Mouse (Mus musculus): ENCODE measurements around the gene Pax2. TPM values are rescaled to one million over a fixed set of nuclear protein-coding genes. Genes with fewer than 3 reads are reported as not detected.

Gene Pax2
- polyA plus RNA-seq, 1 experiment from 2014 or later = not detected

GRCm38 (mm10) chr19:44823657-44824056 is 67.8 kb downstream of the Pax2 start:
- Histone ChIP-seq H3K9me3 (replicated peaks; ENCODE audit: control insufficient read depth, low read length) (no peaks in the 10 kb centered on the region), H3K9ac (ENCODE audit: low read length) (no peak overlapping the region), H3K4me1 (ENCODE audit: control insufficient read depth, insufficient read depth, low read length) (peaks cover 4% of the 10 kb centered on the region; the same call in 1 of the 2 replicates), H3K4me2 (ENCODE audit: low read depth, low read length) (no peak overlapping the region), H3K27me3 (ENCODE audit: control insufficient read depth, insufficient read depth, low read length) (peaks cover 7% of the 10 kb centered on the region; the same call in 1 of the 2 replicates), H3K27ac (ENCODE audit: low read length) (no peak overlapping the region), H3K4me3 (replicated peaks; ENCODE audit: low read length) (no peak overlapping the region), H3K36me3 (ENCODE audit: control insufficient read depth, insufficient read depth, low read length) (no peaks in the 10 kb centered on the region)
- ATAC-seq (ENCODE audit: insufficient read depth, low FRiP score) = no peak
- 35% methylated on average over 3 of the region's 3 CpGs for WGBS

GRCm38 (mm10) chr19:44825216-44825768 is 69.4 kb downstream of the Pax2 start:
- ATAC-seq (ENCODE audit: insufficient read depth, low FRiP score) = no peak
- no peak overlapping the region; the same call in 1 of the 2 replicates for H3K4me2 ChIP-seq (ENCODE audit: low read depth, low read length)
- 16% methylated on average over 11 of the region's 11 CpGs for WGBS
- no peak overlapping the region for H3K4me3 ChIP-seq (replicated peaks; ENCODE audit: low read length)
- H3K27me3 ChIP-seq (ENCODE audit: control insufficient read depth, insufficient read depth, low read length) = peaks cover 7% of the 10 kb centered on the region; the same call in 1 of the 2 replicates
- peaks cover 4% of the 10 kb centered on the region; the same call in 1 of the 2 replicates for H3K4me1 ChIP-seq (ENCODE audit: control insufficient read depth, insufficient read depth, low read length)
- no peak overlapping the region for H3K9ac ChIP-seq (ENCODE audit: low read length)
- H3K9me3 ChIP-seq (replicated peaks; ENCODE audit: control insufficient read depth, low read length) = no peaks in the 10 kb centered on the region
- H3K27ac ChIP-seq (ENCODE audit: low read length) = no peak overlapping the region
- no peaks in the 10 kb centered on the region for H3K36me3 ChIP-seq (ENCODE audit: control insufficient read depth, insufficient read depth, low read length)

- 21% methylated on average over 4 of the region's 4 CpGs for WGBS
- Histone ChIP-seq H3K4me2 (ENCODE audit: low read depth, low read length) (no peak overlapping the region), H3K4me3 (replicated peaks; ENCODE audit: low read length) (no peak overlapping the region), H3K27me3 (ENCODE audit: control insufficient read depth, insufficient read depth, low read length) (peaks cover 7% of the 10 kb centered on the region; the same call in 1 of the 2 replicates), H3K4me1 (ENCODE audit: control insufficient read depth, insufficient read depth, low read length) (peaks cover 4% of the 10 kb centered on the region; the same call in 1 of the 2 replicates), H3K27ac (ENCODE audit: low read length) (no peak overlapping the region), H3K9me3 (replicated peaks; ENCODE audit: control insufficient read depth, low read length) (no peaks in the 10 kb centered on the region), H3K36me3 (ENCODE audit: control insufficient read depth, insufficient read depth, low read length) (no peaks in the 10 kb centered on the region), H3K9ac (ENCODE audit: low read length) (no peak overlapping the region)
- no peak for ATAC-seq (ENCODE audit: insufficient read depth, low FRiP score)
Observed at GRCm38 (mm10) chr19:44825819-44826218, 70.0 kb downstream of the Pax2 start.

- no peak overlapping the region for H3K4me3 ChIP-seq (replicated peaks; ENCODE audit: low read length)
- no peak overlapping the region for H3K4me2 ChIP-seq (ENCODE audit: low read depth, low read length)
- ATAC-seq (ENCODE audit: insufficient read depth, low FRiP score) = no peak
- H3K9ac ChIP-seq (ENCODE audit: low read length) = no peak overlapping the region
- H3K36me3 ChIP-seq (ENCODE audit: control insufficient read depth, insufficient read depth, low read length) = no peaks in the 10 kb centered on the region
- H3K4me1 ChIP-seq (ENCODE audit: control insufficient read depth, insufficient read depth, low read length) = peaks cover 23% of the 10 kb centered on the region
- peaks cover 71% of the 10 kb centered on the region for H3K27me3 ChIP-seq (ENCODE audit: control insufficient read depth, insufficient read depth, low read length)
- no peak overlapping the region for H3K27ac ChIP-seq (ENCODE audit: low read length)
- H3K9me3 ChIP-seq (replicated peaks; ENCODE audit: control insufficient read depth, low read length) = no peaks in the 10 kb centered on the region; the same call in 1 of the 2 replicates
- 50% methylated on average over 1 of the region's 1 CpGs for WGBS
Observed at GRCm38 (mm10) chr19:44833391-44833790, 77.5 kb downstream of the Pax2 start.

DNA sequence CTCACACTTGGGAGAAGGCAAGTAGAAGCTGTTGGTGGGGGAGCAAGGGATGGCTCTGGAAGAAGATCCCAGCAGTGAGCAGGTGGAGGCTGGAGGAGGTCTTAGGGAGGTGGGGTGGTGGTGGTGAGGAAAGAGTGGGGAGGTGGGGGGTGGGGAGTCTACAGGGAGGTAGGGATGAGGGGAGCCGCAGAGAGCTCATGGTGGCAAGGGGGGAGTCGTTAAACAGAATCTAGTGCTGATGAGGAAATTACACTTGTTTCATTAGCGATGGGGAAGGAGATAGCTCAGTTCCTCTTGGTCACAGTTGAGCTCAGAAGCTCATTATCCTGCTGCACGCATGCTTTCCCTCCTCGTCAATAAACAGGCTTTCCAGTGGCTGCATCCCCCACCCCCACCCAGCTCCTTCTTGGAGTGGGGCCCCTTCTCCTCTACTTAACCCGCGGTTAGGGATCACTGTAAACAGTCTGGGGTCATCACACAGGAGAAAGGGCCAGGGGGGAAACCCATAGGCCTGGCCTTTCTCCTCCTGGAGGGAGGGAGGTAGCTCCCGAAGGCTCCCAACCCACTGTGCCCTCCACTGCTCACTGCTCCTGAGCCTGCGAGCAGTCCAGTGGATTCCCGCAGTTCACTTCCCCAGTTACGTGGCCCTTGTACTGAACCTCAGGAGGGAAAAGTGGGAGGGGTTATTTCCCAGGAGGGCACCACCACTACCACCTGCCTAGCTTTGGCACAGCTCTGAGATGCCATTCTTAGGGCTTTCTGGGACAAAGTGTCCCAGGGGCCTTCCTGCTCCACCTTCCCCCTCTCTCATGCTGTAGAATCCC is 78.6 kb downstream of the Pax2 start:
- no peak overlapping the region for H3K27ac ChIP-seq (ENCODE audit: low read length)
- H3K4me2 ChIP-seq (ENCODE audit: low read depth, low read length) = no peak overlapping the region
- WGBS = 11% methylated on average over 11 of the region's 11 CpGs
- no peak overlapping the region for H3K9ac ChIP-seq (ENCODE audit: low read length)
- peaks cover 79% of the 10 kb centered on the region for H3K27me3 ChIP-seq (ENCODE audit: control insufficient read depth, insufficient read depth, low read length)
- H3K4me3 ChIP-seq (replicated peaks; ENCODE audit: low read length) = no peak overlapping the region
- no peaks in the 10 kb centered on the region; the same call in 1 of the 2 replicates for H3K9me3 ChIP-seq (replicated peaks; ENCODE audit: control insufficient read depth, low read length)
- H3K36me3 ChIP-seq (ENCODE audit: control insufficient read depth, insufficient read depth, low read length) = no peaks in the 10 kb centered on the region
- peaks cover 23% of the 10 kb centered on the region for H3K4me1 ChIP-seq (ENCODE audit: control insufficient read depth, insufficient read depth, low read length)
- no peak for ATAC-seq (ENCODE audit: insufficient read depth, low FRiP score)

- no peaks in the 10 kb centered on the region; the same call in 1 of the 2 replicates for H3K9me3 ChIP-seq (replicated peaks; ENCODE audit: control insufficient read depth, low read length)
- ATAC-seq (ENCODE audit: insufficient read depth, low FRiP score) = peak; percentile 24
Observed at GRCm38 (mm10) chr19:44835042-44835930, 79.4 kb downstream of the Pax2 start.

GRCm38 (mm10) chr19:44835931-44836861 is 80.4 kb downstream of the Pax2 start:
- H3K9me3 ChIP-seq (replicated peaks; ENCODE audit: control insufficient read depth, low read length) = no peaks in the 10 kb centered on the region; the same call in 1 of the 2 replicates
- H3K4me1 ChIP-seq (ENCODE audit: control insufficient read depth, insufficient read depth, low read length) = peaks cover 23% of the 10 kb centered on the region
- peak overlapping the region; percentile 39; the same call in 1 of the 2 replicates for H3K9ac ChIP-seq (ENCODE audit: low read length)
- H3K27me3 ChIP-seq (ENCODE audit: control insufficient read depth, insufficient read depth, low read length) = peaks cover 84% of the 10 kb centered on the region
- under 1% methylated on average over 70 of the region's 71 CpGs for WGBS
- H3K27ac ChIP-seq (ENCODE audit: low read length) = no peak overlapping the region
- ATAC-seq (ENCODE audit: insufficient read depth, low FRiP score) = peak; percentile 16; the same call in 1 of the 2 replicates
- no peaks in the 10 kb centered on the region for H3K36me3 ChIP-seq (ENCODE audit: control insufficient read depth, insufficient read depth, low read length)
- H3K4me2 ChIP-seq (ENCODE audit: low read depth, low read length) = peak overlapping the region; percentile 85
- peak overlapping the region; percentile 50 for H3K4me3 ChIP-seq (replicated peaks; ENCODE audit: low read length)

More at GRCm38 (mm10) chr19:44835042-44835930, 79.4 kb downstream of the Pax2 start:
- H3K27ac ChIP-seq (ENCODE audit: low read length) = no peak overlapping the region
- peaks cover 23% of the 10 kb centered on the region for H3K4me1 ChIP-seq (ENCODE audit: control insufficient read depth, insufficient read depth, low read length)
- H3K36me3 ChIP-seq (ENCODE audit: control insufficient read depth, insufficient read depth, low read length) = no peaks in the 10 kb centered on the region
- peaks cover 86% of the 10 kb centered on the region for H3K27me3 ChIP-seq (ENCODE audit: control insufficient read depth, insufficient read depth, low read length)
- 2% methylated on average over 34 of the region's 34 CpGs for WGBS
- H3K9ac ChIP-seq (ENCODE audit: low read length) = no peak overlapping the region; the same call in 1 of the 2 replicates
- peak overlapping the region; percentile 50 for H3K4me3 ChIP-seq (replicated peaks; ENCODE audit: low read length)
- peak overlapping the region; percentile 85 for H3K4me2 ChIP-seq (ENCODE audit: low read depth, low read length)
